Mouse (Mus musculus) kidney, adult 2 months (tissue): ENCODE measurements at regions not wholly inside any gene's neighbourhood (a gene's known extent, or its start where the extent isn't known, plus 50 kb on each side); places are given as distances from the start of the nearest gene placed in this dataset.

ENCODE experiments used
- DNase-seq: peaks from one replicate; pipeline ENCODE4 v3.0.0; 2021
- H3K27ac ChIP-seq: fragments of 200-500 bp; 2 replicates; pipeline ENCODE4 v1.5.1; 2012; ENCODE audit warnings: low read depth, low read length, control low read depth, inconsistent platforms; ENCODE audit not compliant: insufficient read depth
- H3K27me3 ChIP-seq: fragments of 200-500 bp; replicated peaks from 2 replicates; pipeline ENCODE4 v1.6.1; 2012; ENCODE audit warnings: mild to moderate bottlenecking, moderate library complexity, low read length, inconsistent platforms; ENCODE audit not compliant: control insufficient read depth, insufficient read depth
- H3K36me3 ChIP-seq: fragments of 200-500 bp; 2 replicates; pipeline ENCODE4 v1.6.1; 2012; ENCODE audit warnings: mild to moderate bottlenecking, moderate library complexity, low read length, inconsistent platforms; ENCODE audit not compliant: control insufficient read depth, insufficient read depth
- H3K4me1 ChIP-seq: fragments of 200-500 bp; 2 replicates; pipeline ENCODE4 v1.6.1; 2011; ENCODE audit warnings: low read length; ENCODE audit not compliant: control insufficient read depth, insufficient read depth
- H3K4me3 ChIP-seq: fragments of 200-500 bp; 2 replicates; pipeline ENCODE4 v1.5.1; 2011; ENCODE audit warnings: mild to moderate bottlenecking, low read depth, low read length, control low read depth; ENCODE audit not compliant: insufficient read depth
- CTCF ChIP-seq: fragments of 200-500 bp; conservative IDR thresholded peaks from 2 replicates; pipeline ENCODE4 v1.5.1; 2011; ENCODE audit warnings: low read depth, mild to moderate bottlenecking, control low read depth, low read length, moderate library complexity, mixed read lengths; ENCODE audit not compliant: insufficient read depth, insufficient read length
- POLR2A ChIP-seq: fragments of 200-500 bp; IDR thresholded peaks from one replicate; pipeline ENCODE4 v1.6.1; 2011; ENCODE audit warnings: low read depth, low read length, control low read depth
- WGBS: fragments of 180-500 bp; shearing (Covaris S2); methylation state at CpG from one replicate; pipeline ENCODE4 v1.1.7; 2018; 5-methylcytosine and 5-hydroxymethylcytosine counted together

DNA sequence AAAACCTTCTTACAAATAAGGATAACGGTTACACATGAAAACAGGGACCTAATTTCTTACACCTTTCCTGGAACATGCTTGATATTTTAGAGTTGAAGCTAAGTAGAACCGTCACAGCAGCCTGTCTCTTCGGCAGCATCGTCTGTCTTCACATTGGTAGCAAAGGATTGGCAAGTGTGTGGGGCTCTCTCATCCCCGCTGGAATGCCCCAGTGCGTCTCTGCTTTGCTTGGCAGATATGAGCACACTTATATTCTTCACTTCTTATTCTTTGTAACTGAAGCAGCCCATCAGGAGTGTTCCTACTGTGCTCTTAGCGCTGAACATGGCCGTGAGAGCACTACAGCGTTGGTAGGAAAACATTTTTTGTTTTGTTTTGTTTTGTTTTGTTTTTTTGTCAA is 414.1 kb downstream of the Cd109 start:
- Histone ChIP-seq H3K27ac (no peak overlapping the region), H3K4me1 (no peaks in the 10 kb centered on the region), H3K36me3 (no peaks in the 10 kb centered on the region), H3K27me3 (no peaks in the 10 kb centered on the region), H3K4me3 (no peak overlapping the region)
- 77% methylated on average over 9 of the region's 9 CpGs for WGBS
- no peak for TF ChIP-seq CTCF
- no peak for DNase-seq

DNA sequence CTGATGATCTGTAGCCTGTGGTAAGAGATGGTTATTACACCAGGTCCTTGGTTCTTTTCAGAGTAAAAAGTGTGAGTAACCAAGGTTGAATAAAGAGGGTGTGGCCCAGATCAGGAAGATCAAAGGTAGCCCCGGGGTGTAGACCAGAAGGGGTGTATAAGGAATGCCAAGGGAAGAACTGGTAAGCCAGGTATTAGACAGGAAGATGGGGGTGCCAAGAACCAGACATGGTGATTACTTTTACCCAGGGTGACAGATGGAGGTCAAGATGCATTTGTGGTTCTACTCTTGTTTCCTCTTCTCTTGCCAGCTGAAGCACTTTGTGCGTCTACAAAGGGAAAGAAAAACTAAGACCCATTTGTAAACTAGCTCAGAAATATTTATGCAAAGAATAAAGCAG is 420.3 kb downstream of the Cd109 start:
- no peak for TF ChIP-seq CTCF
- TF ChIP-seq POLR2A = no peak
- Histone ChIP-seq H3K4me1 (no peaks in the 10 kb centered on the region), H3K4me3 (no peak overlapping the region), H3K27ac (no peak overlapping the region), H3K27me3 (no peaks in the 10 kb centered on the region), H3K36me3 (no peaks in the 10 kb centered on the region)
- no peak for DNase-seq
- WGBS = 71% methylated on average over 2 of the region's 2 CpGs

GRCm38 (mm10) chr9:79037054-79037453 is 421.7 kb downstream of the Cd109 start:
- 63% methylated on average over 1 of the region's 1 CpGs for WGBS
- Histone ChIP-seq H3K4me1 (no peaks in the 10 kb centered on the region), H3K27me3 (no peaks in the 10 kb centered on the region), H3K27ac (no peak overlapping the region), H3K4me3 (no peak overlapping the region), H3K36me3 (no peaks in the 10 kb centered on the region)
- TF ChIP-seq POLR2A = no peak
- no peak for TF ChIP-seq CTCF
- no peak for DNase-seq

DNA sequence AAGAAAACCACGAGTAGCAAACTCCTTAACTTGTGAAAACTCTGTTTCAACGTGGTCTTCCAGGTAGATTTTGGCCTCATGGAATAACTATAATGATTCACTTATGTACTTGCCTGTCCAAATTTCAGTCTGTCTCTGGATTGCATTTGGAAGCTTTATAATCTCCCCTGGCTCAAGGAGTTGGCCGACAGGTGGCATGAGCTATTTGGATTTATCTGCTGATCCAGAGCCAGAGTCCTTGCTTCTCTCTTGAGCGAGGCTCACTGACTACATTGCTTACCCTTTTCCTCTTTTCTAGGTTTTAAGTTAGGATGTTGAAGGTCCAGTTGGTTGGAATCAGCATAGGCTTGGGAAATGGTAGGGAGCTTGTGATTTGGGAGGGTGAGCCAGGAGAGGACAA is 423.6 kb downstream of the Cd109 start:
- Histone ChIP-seq H3K36me3 (no peaks in the 10 kb centered on the region), H3K27me3 (no peaks in the 10 kb centered on the region), H3K4me1 (no peaks in the 10 kb centered on the region), H3K4me3 (no peak overlapping the region), H3K27ac (no peak overlapping the region)
- no peak for DNase-seq
- TF ChIP-seq POLR2A (no peak), CTCF (no peak)
- WGBS = 88% methylated on average over 4 of the region's 4 CpGs

- no peak overlapping the region for H3K27ac ChIP-seq
- DNase-seq = no peak
- H3K36me3 ChIP-seq = no peaks in the 10 kb centered on the region
- H3K27me3 ChIP-seq = no peaks in the 10 kb centered on the region
- 80% methylated on average over 1 of the region's 1 CpGs for WGBS
- H3K4me1 ChIP-seq = no peaks in the 10 kb centered on the region
- TF ChIP-seq POLR2A = no peak
- no peak for TF ChIP-seq CTCF
- H3K4me3 ChIP-seq = no peak overlapping the region
Observed at GRCm38 (mm10) chr9:79044344-79044743, 429.0 kb downstream of the Cd109 start.

DNA sequence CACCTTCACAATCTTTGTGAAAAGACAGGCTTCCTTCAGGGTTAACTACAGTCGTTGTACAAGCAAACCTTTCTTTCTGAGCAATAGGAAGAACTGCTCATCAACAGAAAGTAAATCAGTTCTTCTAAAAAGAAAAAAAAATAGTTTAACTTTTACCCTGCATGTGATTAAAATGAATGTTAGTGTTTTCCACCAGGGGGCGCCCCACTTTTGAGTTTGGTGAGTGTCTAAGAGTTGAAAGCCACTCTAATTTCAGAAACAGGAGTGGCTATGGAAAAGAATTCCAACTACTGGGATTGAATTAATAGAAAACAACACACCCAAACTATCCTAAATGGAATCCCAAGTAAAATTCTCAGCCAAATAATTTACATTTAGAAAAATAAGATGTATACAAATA is 430.0 kb downstream of the Cd109 start:
- 10% methylated on average over 2 of the region's 2 CpGs for WGBS
- H3K4me3 ChIP-seq = no peak overlapping the region
- TF ChIP-seq CTCF (no peak), POLR2A (no peak)
- no peaks in the 10 kb centered on the region for H3K4me1 ChIP-seq
- peak; percentile 38 for DNase-seq
- H3K27ac ChIP-seq = no peak overlapping the region
- H3K27me3 ChIP-seq = no peaks in the 10 kb centered on the region
- no peaks in the 10 kb centered on the region for H3K36me3 ChIP-seq

DNA sequence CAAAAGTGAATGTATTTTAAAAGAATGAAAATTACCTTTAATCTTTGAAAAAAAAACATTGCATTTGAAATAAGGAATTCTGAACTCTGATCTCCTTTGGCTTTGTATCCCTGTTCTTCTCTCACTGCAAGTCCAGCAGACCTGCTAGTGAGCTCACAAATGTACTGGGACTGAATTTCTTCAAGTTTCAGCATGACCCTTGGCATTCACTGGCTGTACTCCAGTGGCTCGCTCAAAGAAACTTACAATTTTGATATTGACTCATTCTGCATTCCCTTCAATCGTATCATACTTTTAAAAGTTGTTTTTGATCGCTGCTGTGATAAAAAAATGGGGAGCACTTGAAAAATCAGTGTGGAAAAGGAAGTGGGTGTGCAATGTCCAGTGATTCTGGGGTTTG is 456.6 kb downstream of the Cd109 start:
- H3K36me3 ChIP-seq = no peaks in the 10 kb centered on the region
- TF ChIP-seq POLR2A (no peak), CTCF (no peak)
- H3K4me3 ChIP-seq = no peak overlapping the region
- no peaks in the 10 kb centered on the region for H3K4me1 ChIP-seq
- no peak overlapping the region for H3K27ac ChIP-seq
- DNase-seq = no peak
- WGBS = 69% methylated on average over 3 of the region's 3 CpGs
- H3K27me3 ChIP-seq = no peaks in the 10 kb centered on the region

DNA sequence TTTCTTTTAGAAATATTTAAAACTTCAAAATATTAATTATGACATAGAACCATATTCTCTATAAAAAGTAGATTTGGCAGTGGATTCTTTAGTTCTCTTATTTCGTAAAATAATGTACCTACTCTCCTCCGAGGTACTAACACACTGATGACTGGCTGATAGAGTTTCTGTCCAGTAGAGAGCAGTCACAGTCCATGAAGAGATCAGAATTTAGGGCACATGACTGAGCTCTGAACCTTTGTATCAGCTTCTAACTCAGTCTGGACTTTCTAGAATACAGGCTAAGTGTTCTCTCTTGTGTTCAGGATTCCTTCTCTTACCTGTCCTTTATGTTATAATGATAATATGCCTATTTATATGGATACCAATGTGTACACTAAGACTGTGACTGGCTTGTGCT is 494.3 kb downstream of the Cd109 start:
- TF ChIP-seq CTCF (peak; percentile 13; the same call in 1 of the 2 replicates), POLR2A (no peak)
- no peaks in the 10 kb centered on the region for H3K27me3 ChIP-seq
- no peak overlapping the region for H3K4me3 ChIP-seq
- H3K4me1 ChIP-seq = no peaks in the 10 kb centered on the region
- H3K27ac ChIP-seq = no peak overlapping the region
- H3K36me3 ChIP-seq = no peaks in the 10 kb centered on the region
- peak; percentile 35 for DNase-seq
- WGBS = 37% methylated on average over 2 of the region's 2 CpGs
